Mouse (Mus musculus): Measurements from ENCODE around the gene Fsip1. TPM values are rescaled to one million over a fixed set of nuclear protein-coding genes. Genes with fewer than 3 reads are reported as not detected.

Gene Fsip1
- polyA plus RNA-seq, 1 experiment from 2014 or later = 2.6 TPM

GRCm38 (mm10) chr2:118236196-118236595, 20.6 kb downstream of the Fsip1 start:
- whole genome bisulfite sequencing = 81% methylated on average over 7 of the region's 7 CpGs

GRCm38 (mm10) chr2:118235614-118236013, 21.2 kb downstream of the Fsip1 start:
- Histone ChIP-seq H3K36me3 (ENCODE audit: control insufficient read depth, insufficient read depth, low read length) (no peaks in the 10 kb centered on the region), H3K9ac (ENCODE audit: low read depth, low read length) (no peak overlapping the region), H3K4me3 (ENCODE audit: low read depth, low read length) (no peak overlapping the region), H3K27ac (ENCODE audit: low read length) (no peak overlapping the region), H3K9me3 (replicated peaks; ENCODE audit: control insufficient read depth, low read length, poor library complexity, severe bottlenecking) (no peaks in the 10 kb centered on the region), H3K27me3 (ENCODE audit: control insufficient read depth, insufficient read depth, low read depth, low read length) (no peaks in the 10 kb centered on the region), H3K4me1 (ENCODE audit: control insufficient read depth, insufficient read depth, low read length) (no peaks in the 10 kb centered on the region), H3K4me2 (ENCODE audit: low read length) (no peak overlapping the region)
- ATAC-seq = no peak
- 82% methylated on average over 3 of the region's 3 CpGs for WGBS

More at GRCm38 (mm10) chr2:118236196-118236595, 20.6 kb downstream of the Fsip1 start:
- Histone ChIP-seq H3K4me2 (ENCODE audit: low read length) (no peak overlapping the region), H3K27me3 (ENCODE audit: control insufficient read depth, insufficient read depth, low read depth, low read length) (no peaks in the 10 kb centered on the region), H3K27ac (ENCODE audit: low read length) (no peak overlapping the region), H3K4me3 (ENCODE audit: low read depth, low read length) (no peak overlapping the region), H3K36me3 (ENCODE audit: control insufficient read depth, insufficient read depth, low read length) (no peaks in the 10 kb centered on the region), H3K9me3 (replicated peaks; ENCODE audit: control insufficient read depth, low read length, poor library complexity, severe bottlenecking) (no peaks in the 10 kb centered on the region), H3K4me1 (ENCODE audit: control insufficient read depth, insufficient read depth, low read length) (no peaks in the 10 kb centered on the region), H3K9ac (ENCODE audit: low read depth, low read length) (no peak overlapping the region)
- no peak for ATAC-seq

GRCm38 (mm10) chr2:118230544-118230943, 26.2 kb downstream of the Fsip1 start:
- Histone ChIP-seq H3K9ac (ENCODE audit: low read depth, low read length) (no peak overlapping the region), H3K27ac (ENCODE audit: low read length) (no peak overlapping the region), H3K9me3 (replicated peaks; ENCODE audit: control insufficient read depth, low read length, poor library complexity, severe bottlenecking) (no peaks in the 10 kb centered on the region), H3K36me3 (ENCODE audit: control insufficient read depth, insufficient read depth, low read length) (no peaks in the 10 kb centered on the region), H3K4me3 (ENCODE audit: low read depth, low read length) (no peak overlapping the region), H3K27me3 (ENCODE audit: control insufficient read depth, insufficient read depth, low read depth, low read length) (no peaks in the 10 kb centered on the region), H3K4me2 (ENCODE audit: low read length) (no peak overlapping the region), H3K4me1 (ENCODE audit: control insufficient read depth, insufficient read depth, low read length) (no peaks in the 10 kb centered on the region)
- WGBS = 82% methylated on average over 3 of the region's 3 CpGs
- ATAC-seq = no peak

- H3K4me2 ChIP-seq (ENCODE audit: low read length) = no peak overlapping the region
- H3K9ac ChIP-seq (ENCODE audit: low read depth, low read length) = no peak overlapping the region
- ATAC-seq = no peak
- no peaks in the 10 kb centered on the region for H3K9me3 ChIP-seq (replicated peaks; ENCODE audit: control insufficient read depth, low read length, poor library complexity, severe bottlenecking)
- WGBS = 52% methylated on average over 4 of the region's 4 CpGs
- H3K4me1 ChIP-seq (ENCODE audit: control insufficient read depth, insufficient read depth, low read length) = no peaks in the 10 kb centered on the region; the same call in 1 of the 2 replicates
- H3K27ac ChIP-seq (ENCODE audit: low read length) = no peak overlapping the region
- no peak overlapping the region for H3K4me3 ChIP-seq (ENCODE audit: low read depth, low read length)
- no peaks in the 10 kb centered on the region for H3K36me3 ChIP-seq (ENCODE audit: control insufficient read depth, insufficient read depth, low read length)
- no peaks in the 10 kb centered on the region for H3K27me3 ChIP-seq (ENCODE audit: control insufficient read depth, insufficient read depth, low read depth, low read length)
Measured at GRCm38 (mm10) chr2:118228486-118229079, 28.2 kb downstream of the Fsip1 start.

- Histone ChIP-seq H3K27me3 (ENCODE audit: control insufficient read depth, insufficient read depth, low read depth, low read length) (no peaks in the 10 kb centered on the region), H3K4me3 (ENCODE audit: low read depth, low read length) (no peak overlapping the region), H3K36me3 (ENCODE audit: control insufficient read depth, insufficient read depth, low read length) (no peaks in the 10 kb centered on the region), H3K9me3 (replicated peaks; ENCODE audit: control insufficient read depth, low read length, poor library complexity, severe bottlenecking) (no peaks in the 10 kb centered on the region), H3K4me2 (ENCODE audit: low read length) (no peak overlapping the region), H3K27ac (ENCODE audit: low read length) (no peak overlapping the region), H3K4me1 (ENCODE audit: control insufficient read depth, insufficient read depth, low read length) (no peaks in the 10 kb centered on the region; the same call in 1 of the 2 replicates), H3K9ac (ENCODE audit: low read depth, low read length) (no peak overlapping the region)
- WGBS = 89% methylated on average over 10 of the region's 10 CpGs
- ATAC-seq = no peak
Measured at GRCm38 (mm10) chr2:118225316-118226041, 31.3 kb downstream of the Fsip1 start.

GRCm38 (mm10) chr2:118217993-118218595, 38.7 kb downstream of the Fsip1 start:
- H3K27me3 ChIP-seq (ENCODE audit: control insufficient read depth, insufficient read depth, low read depth, low read length) = no peaks in the 10 kb centered on the region
- H3K9ac ChIP-seq (ENCODE audit: low read depth, low read length) = no peak overlapping the region
- no peak overlapping the region for H3K27ac ChIP-seq (ENCODE audit: low read length)
- H3K36me3 ChIP-seq (ENCODE audit: control insufficient read depth, insufficient read depth, low read length) = no peaks in the 10 kb centered on the region
- H3K9me3 ChIP-seq (replicated peaks; ENCODE audit: control insufficient read depth, low read length, poor library complexity, severe bottlenecking) = no peaks in the 10 kb centered on the region
- H3K4me3 ChIP-seq (ENCODE audit: low read depth, low read length) = no peak overlapping the region
- H3K4me2 ChIP-seq (ENCODE audit: low read length) = no peak overlapping the region
- no peaks in the 10 kb centered on the region for H3K4me1 ChIP-seq (ENCODE audit: control insufficient read depth, insufficient read depth, low read length)
- no peak for ATAC-seq
- WGBS = 9% methylated on average over 4 of the region's 4 CpGs

GRCm38 (mm10) chr2:118209712-118210111, 47.1 kb downstream of the Fsip1 start:
- 83% methylated on average over 5 of the region's 5 CpGs for WGBS
- ATAC-seq = no peak
- no peaks in the 10 kb centered on the region for H3K9me3 ChIP-seq (replicated peaks; ENCODE audit: control insufficient read depth, low read length, poor library complexity, severe bottlenecking)
- no peak overlapping the region for H3K9ac ChIP-seq (ENCODE audit: low read depth, low read length)
- H3K4me1 ChIP-seq (ENCODE audit: control insufficient read depth, insufficient read depth, low read length) = peaks cover 8% of the 10 kb centered on the region; the same call in 1 of the 2 replicates
- no peak overlapping the region for H3K4me3 ChIP-seq (ENCODE audit: low read depth, low read length)
- H3K4me2 ChIP-seq (ENCODE audit: low read length) = no peak overlapping the region
- H3K36me3 ChIP-seq (ENCODE audit: control insufficient read depth, insufficient read depth, low read length) = no peaks in the 10 kb centered on the region
- H3K27me3 ChIP-seq (ENCODE audit: control insufficient read depth, insufficient read depth, low read depth, low read length) = no peaks in the 10 kb centered on the region; the same call in 1 of the 2 replicates
- H3K27ac ChIP-seq (ENCODE audit: low read length) = no peak overlapping the region

- Histone ChIP-seq H3K4me1 (ENCODE audit: control insufficient read depth, insufficient read depth, low read length) (peaks cover 17% of the 10 kb centered on the region; the same call in 1 of the 2 replicates), H3K4me2 (ENCODE audit: low read length) (no peak overlapping the region), H3K9ac (ENCODE audit: low read depth, low read length) (no peak overlapping the region), H3K27ac (ENCODE audit: low read length) (no peak overlapping the region), H3K4me3 (ENCODE audit: low read depth, low read length) (no peak overlapping the region), H3K27me3 (ENCODE audit: control insufficient read depth, insufficient read depth, low read depth, low read length) (no peaks in the 10 kb centered on the region; the same call in 1 of the 2 replicates), H3K9me3 (replicated peaks; ENCODE audit: control insufficient read depth, low read length, poor library complexity, severe bottlenecking) (no peaks in the 10 kb centered on the region), H3K36me3 (ENCODE audit: control insufficient read depth, insufficient read depth, low read length) (no peaks in the 10 kb centered on the region)
- no peak for ATAC-seq
- 37% methylated on average over 5 of the region's 5 CpGs for WGBS
Measured at GRCm38 (mm10) chr2:118208651-118209050, 48.1 kb downstream of the Fsip1 start.
